Mouse (Mus musculus) midbrain, embryonic 11.5 days (tissue): Measurements from ENCODE around the gene Sgpp1. TPM values are rescaled to one million over a fixed set of nuclear protein-coding genes. Genes with fewer than 3 reads are reported as not detected.

Experiments used
- ATAC-seq: fragments of 200-750 bp; cut with Nextera tagmentation; 2 replicates; pipeline ENCODE4 v1.8.0; 2017; ENCODE audit warnings: moderate TSS enrichment, moderate library complexity; ENCODE audit not compliant: low FRiP score
- DNase-seq: peaks from one replicate; pipeline ENCODE4 v3.0.0; 2015; ENCODE audit warnings: low spot score; ENCODE audit errors: missing footprints
- H3K27ac ChIP-seq: fragments of 300-500 bp; sonication (generic); 2 replicates; pipeline ENCODE4 v1.5.1; 2014; ENCODE audit warnings: low read depth, low read length
- H3K27me3 ChIP-seq: fragments of 300-500 bp; sonication (generic); 2 replicates; pipeline ENCODE4 v1.6.1; 2014; ENCODE audit warnings: mild to moderate bottlenecking, low read length, moderate library complexity, mixed read lengths; ENCODE audit not compliant: control insufficient read depth, insufficient read depth
- H3K36me3 ChIP-seq: fragments of 300-500 bp; sonication (generic); 2 replicates; pipeline ENCODE4 v1.6.1; 2014; ENCODE audit warnings: mild to moderate bottlenecking, low read length, moderate library complexity, mixed read lengths; ENCODE audit not compliant: control insufficient read depth, insufficient read depth
- H3K4me1 ChIP-seq: fragments of 300-500 bp; sonication (generic); 2 replicates; pipeline ENCODE4 v1.6.1; 2014; ENCODE audit warnings: low read length; ENCODE audit not compliant: control insufficient read depth, insufficient read depth
- H3K4me2 ChIP-seq: fragments of 300-500 bp; sonication (generic); 2 replicates; pipeline ENCODE4 v1.6.1; 2014; ENCODE audit warnings: mild to moderate bottlenecking, moderate library complexity
- H3K4me3 ChIP-seq: fragments of 300-500 bp; sonication (generic); 2 replicates; pipeline ENCODE4 v1.5.1; 2014; ENCODE audit warnings: low read depth, low read length
- H3K9ac ChIP-seq: fragments of 300-500 bp; sonication (generic); 2 replicates; pipeline ENCODE4 v1.6.1; 2014; ENCODE audit warnings: low read length
- H3K9me3 ChIP-seq: fragments of 300-500 bp; sonication (generic); 2 replicates; pipeline ENCODE4 v1.6.1; 2016; ENCODE audit warnings: low read length; ENCODE audit not compliant: control insufficient read depth
- WGBS: fragments of 180-500 bp; shearing (Covaris S2); extraction: QIAGEN DNeasy Blood & Tissue Kit; methylation state at CpG from one replicate; pipeline ENCODE4 v1.1.7; 2014; 5-methylcytosine and 5-hydroxymethylcytosine counted together
- polyA plus RNA-seq: library from polyadenylated mRNA; unstranded; fragments of >200 nt; fragmentation: Nextera tagmentation; extraction: Ambion mirVana; gene quantifications from 2 replicates; pipeline ENCODE4 v1.2.1, GENCODE M21; 2014

The Sgpp1 gene
- polyA plus RNA-seq, 1 experiment from 2014 or later: 10.0 TPM

DNA sequence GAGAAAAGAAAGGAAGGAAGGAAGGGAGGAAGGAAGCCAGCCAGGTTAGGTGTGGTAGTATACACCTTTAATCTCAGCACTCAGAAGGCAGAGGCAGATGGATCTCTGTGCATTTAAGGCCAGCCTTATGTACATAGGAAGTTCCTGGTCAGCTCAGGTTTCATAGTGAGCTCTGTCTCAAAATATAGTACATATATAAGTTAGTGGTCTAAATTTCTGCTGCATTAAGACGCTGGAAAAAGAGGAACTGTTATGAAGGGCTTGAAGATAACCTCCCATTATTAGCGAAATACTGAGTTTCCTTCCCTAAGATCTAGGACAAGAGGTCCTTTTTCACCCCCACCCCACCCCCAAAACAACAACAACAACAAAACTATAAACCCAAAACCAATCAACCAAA, 20.9 kb upstream of the Sgpp1 start:
- no peak for DNase-seq
- Histone ChIP-seq H3K4me1 (no peaks in the 10 kb centered on the region), H3K27ac (no peak overlapping the region), H3K9ac (no peak overlapping the region), H3K4me3 (no peak overlapping the region), H3K9me3 (no peaks in the 10 kb centered on the region), H3K36me3 (no peaks in the 10 kb centered on the region), H3K27me3 (no peaks in the 10 kb centered on the region), H3K4me2 (no peak overlapping the region)
- 87% methylated on average over 2 of the region's 2 CpGs for WGBS
- ATAC-seq: no peak

- Histone ChIP-seq H3K27ac (no peak overlapping the region), H3K9ac (no peak overlapping the region), H3K36me3 (no peaks in the 10 kb centered on the region), H3K9me3 (no peaks in the 10 kb centered on the region), H3K4me3 (no peak overlapping the region), H3K4me2 (no peak overlapping the region), H3K4me1 (no peaks in the 10 kb centered on the region), H3K27me3 (no peaks in the 10 kb centered on the region)
- DNase-seq (peak; percentile 10), ATAC-seq (no peak)
- WGBS: 90% methylated on average over 8 of the region's 8 CpGs
Observed at GRCm38 (mm10) chr12:75753730-75754129, 18.2 kb upstream of the Sgpp1 start.

- H3K9me3 ChIP-seq: no peaks in the 10 kb centered on the region
- no peak overlapping the region for H3K9ac ChIP-seq
- H3K4me2 ChIP-seq: no peak overlapping the region
- 95% methylated on average over 3 of the region's 3 CpGs for WGBS
- H3K36me3 ChIP-seq: no peaks in the 10 kb centered on the region
- DNase-seq: peak; percentile 31
- H3K27ac ChIP-seq: no peak overlapping the region
- H3K27me3 ChIP-seq: no peaks in the 10 kb centered on the region
- no peaks in the 10 kb centered on the region for H3K4me1 ChIP-seq
- ATAC-seq: no peak
- no peak overlapping the region for H3K4me3 ChIP-seq
Observed at GRCm38 (mm10) chr12:75752077-75752476, 16.5 kb upstream of the Sgpp1 start.

DNA sequence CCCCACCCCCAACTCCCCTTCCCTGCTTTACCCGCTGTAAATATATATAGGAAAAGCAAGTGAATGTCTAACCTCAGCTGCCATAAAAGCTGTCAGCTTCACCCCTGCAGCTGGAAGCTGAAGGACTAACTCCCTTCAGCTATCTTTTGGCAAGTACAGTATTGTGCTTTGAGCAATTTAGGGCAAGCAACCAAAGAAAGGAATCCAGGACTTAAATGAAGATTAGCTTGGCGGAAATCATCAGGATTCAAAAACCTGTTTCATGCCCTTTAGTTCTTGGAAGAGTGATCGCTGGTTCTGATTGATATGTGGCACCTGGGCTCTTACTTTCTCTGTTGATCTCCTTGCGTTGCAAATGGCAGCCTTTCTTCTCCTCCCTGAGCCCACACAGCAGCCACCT, 13.0 kb upstream of the Sgpp1 start:
- H3K27me3 ChIP-seq: no peaks in the 10 kb centered on the region
- no peak overlapping the region for H3K9ac ChIP-seq
- no peaks in the 10 kb centered on the region for H3K36me3 ChIP-seq
- H3K4me1 ChIP-seq: no peaks in the 10 kb centered on the region
- ATAC-seq: no peak
- 68% methylated on average over 4 of the region's 4 CpGs for WGBS
- peak; percentile 64 for DNase-seq
- no peak overlapping the region for H3K4me2 ChIP-seq
- H3K4me3 ChIP-seq: no peak overlapping the region
- H3K27ac ChIP-seq: no peak overlapping the region
- H3K9me3 ChIP-seq: no peaks in the 10 kb centered on the region

GRCm38 (mm10) chr12:75745697-75746290, 10.3 kb upstream of the Sgpp1 start:
- no peak overlapping the region for H3K4me3 ChIP-seq
- 85% methylated on average over 14 of the region's 14 CpGs for WGBS
- no peaks in the 10 kb centered on the region for H3K9me3 ChIP-seq
- H3K4me1 ChIP-seq: no peaks in the 10 kb centered on the region
- DNase-seq: peak; percentile 26
- no peak overlapping the region for H3K27ac ChIP-seq
- H3K27me3 ChIP-seq: no peaks in the 10 kb centered on the region
- no peaks in the 10 kb centered on the region for H3K36me3 ChIP-seq
- H3K9ac ChIP-seq: no peak overlapping the region
- no peak for ATAC-seq
- no peak overlapping the region for H3K4me2 ChIP-seq

DNA sequence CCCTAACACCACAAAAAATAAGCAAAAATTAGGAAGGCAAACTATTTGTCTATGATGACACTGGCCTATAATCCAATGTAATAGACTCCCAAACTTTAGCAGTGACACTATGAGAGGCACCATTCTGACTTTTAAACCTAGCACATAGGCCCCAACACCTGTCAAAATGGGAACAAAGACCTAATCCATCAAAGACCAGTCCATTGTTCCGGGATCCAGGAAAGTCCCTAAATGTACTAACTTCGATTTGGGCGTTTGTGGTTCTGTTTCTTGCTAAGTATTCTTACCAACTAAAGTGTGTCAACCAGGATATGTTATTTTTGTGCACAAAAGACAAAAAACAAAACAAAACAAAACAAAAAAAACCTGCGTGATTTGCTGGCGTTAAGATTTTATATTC, 6.6 kb upstream of the Sgpp1 start:
- 72% methylated on average over 5 of the region's 5 CpGs for WGBS
- no peak overlapping the region for H3K9ac ChIP-seq
- no peak overlapping the region for H3K4me3 ChIP-seq
- H3K36me3 ChIP-seq: no peaks in the 10 kb centered on the region
- H3K4me1 ChIP-seq: no peaks in the 10 kb centered on the region
- H3K9me3 ChIP-seq: no peaks in the 10 kb centered on the region
- DNase-seq (peak; percentile 56), ATAC-seq (no peak)
- no peak overlapping the region for H3K27ac ChIP-seq
- no peak overlapping the region for H3K4me2 ChIP-seq
- no peaks in the 10 kb centered on the region for H3K27me3 ChIP-seq

GRCm38 (mm10) chr12:75741273-75741672, 5.7 kb upstream of the Sgpp1 start:
- no peak overlapping the region for H3K4me3 ChIP-seq
- ATAC-seq: no peak
- no peak overlapping the region for H3K4me2 ChIP-seq
- 79% methylated on average over 2 of the region's 2 CpGs for WGBS
- no peaks in the 10 kb centered on the region for H3K27me3 ChIP-seq
- H3K27ac ChIP-seq: no peak overlapping the region
- peak; percentile 72 for DNase-seq
- no peaks in the 10 kb centered on the region for H3K4me1 ChIP-seq
- H3K36me3 ChIP-seq: no peaks in the 10 kb centered on the region
- no peaks in the 10 kb centered on the region for H3K9me3 ChIP-seq
- H3K9ac ChIP-seq: no peak overlapping the region

GRCm38 (mm10) chr12:75740451-75740850, 4.9 kb upstream of the Sgpp1 start:
- H3K4me1 ChIP-seq: no peaks in the 10 kb centered on the region
- no peak for ATAC-seq
- H3K27me3 ChIP-seq: no peaks in the 10 kb centered on the region
- H3K4me3 ChIP-seq: no peak overlapping the region
- WGBS: 86% methylated on average over 1 of the region's 1 CpGs
- no peaks in the 10 kb centered on the region for H3K9me3 ChIP-seq
- H3K9ac ChIP-seq: no peak overlapping the region
- H3K36me3 ChIP-seq: no peaks in the 10 kb centered on the region
- no peak overlapping the region for H3K4me2 ChIP-seq
- DNase-seq: peak; percentile 23
- no peak overlapping the region for H3K27ac ChIP-seq

- no peak for ATAC-seq
- peaks cover 2% of the 10 kb centered on the region; the same call in 1 of the 2 replicates for H3K27me3 ChIP-seq
- H3K4me2 ChIP-seq: no peak overlapping the region
- H3K4me3 ChIP-seq: no peak overlapping the region
- DNase-seq: peak; percentile 62
- H3K36me3 ChIP-seq: no peaks in the 10 kb centered on the region
- no peak overlapping the region for H3K27ac ChIP-seq
- WGBS: 67% methylated on average over 2 of the region's 2 CpGs
- no peak overlapping the region for H3K9ac ChIP-seq
- peaks cover 3% of the 10 kb centered on the region for H3K4me1 ChIP-seq
- no peaks in the 10 kb centered on the region for H3K9me3 ChIP-seq
Observed at GRCm38 (mm10) chr12:75739611-75740010, 4.1 kb upstream of the Sgpp1 start.
